Mouse (Mus musculus) kidney, postnatal 4 days (tissue): Measurements from ENCODE around the gene Shroom2.
A peak's percentile ranks its signal among the peaks of the same experiment; 100 is the strongest.

Experiments
- DNase-seq, 2 experiments: peaks; one replicate each; pipeline ENCODE4 v3.0.0; 2021; ENCODE audit warnings: mixed read lengths in 2 of 2

Gene Shroom2

DNA sequence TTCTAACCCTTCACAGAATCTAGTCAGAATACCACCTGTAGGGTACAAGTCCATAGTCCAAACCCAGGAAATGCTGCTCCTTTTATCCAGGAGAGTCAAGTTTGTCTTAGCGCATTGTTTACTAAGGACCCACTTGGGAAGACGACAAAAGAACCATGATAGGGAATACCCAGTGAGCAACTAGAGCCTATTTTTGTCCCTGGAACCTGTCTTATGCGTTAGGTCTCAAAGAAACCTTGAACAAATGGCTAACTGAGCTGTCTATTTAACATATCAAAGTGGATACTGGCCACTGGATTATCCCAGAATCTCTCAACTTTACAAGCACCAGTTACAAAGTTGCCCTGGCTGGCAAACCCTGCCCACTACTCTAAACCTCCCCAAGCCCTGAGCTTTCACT lies 67.6 kb downstream of the Shroom2 start:
- no peak for DNase-seq

DNA sequence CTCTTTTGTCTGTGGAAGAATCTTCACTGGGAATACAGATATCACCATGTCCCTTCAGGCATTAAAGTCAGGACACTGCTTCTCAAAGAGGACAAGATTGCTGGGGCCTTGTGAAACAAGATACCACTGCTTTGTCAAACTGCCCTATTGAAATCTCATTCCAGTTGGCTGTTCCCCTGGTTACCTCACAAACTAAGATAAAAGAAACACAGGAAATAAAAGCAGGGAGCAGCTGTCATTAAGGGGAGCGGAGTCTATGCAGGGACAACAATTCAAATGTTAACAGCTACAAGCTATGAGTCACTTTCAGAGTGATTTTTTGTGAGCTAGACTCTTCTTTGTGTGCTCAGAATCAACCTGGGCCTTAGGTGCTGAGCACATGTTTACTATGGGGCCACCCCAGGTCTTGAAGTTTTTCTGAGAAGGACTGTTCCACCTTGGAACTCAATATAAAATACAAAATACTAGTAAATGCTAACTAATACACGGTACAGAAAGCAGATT lies 78.4 kb downstream of the Shroom2 start:
- no peak for DNase-seq

DNA sequence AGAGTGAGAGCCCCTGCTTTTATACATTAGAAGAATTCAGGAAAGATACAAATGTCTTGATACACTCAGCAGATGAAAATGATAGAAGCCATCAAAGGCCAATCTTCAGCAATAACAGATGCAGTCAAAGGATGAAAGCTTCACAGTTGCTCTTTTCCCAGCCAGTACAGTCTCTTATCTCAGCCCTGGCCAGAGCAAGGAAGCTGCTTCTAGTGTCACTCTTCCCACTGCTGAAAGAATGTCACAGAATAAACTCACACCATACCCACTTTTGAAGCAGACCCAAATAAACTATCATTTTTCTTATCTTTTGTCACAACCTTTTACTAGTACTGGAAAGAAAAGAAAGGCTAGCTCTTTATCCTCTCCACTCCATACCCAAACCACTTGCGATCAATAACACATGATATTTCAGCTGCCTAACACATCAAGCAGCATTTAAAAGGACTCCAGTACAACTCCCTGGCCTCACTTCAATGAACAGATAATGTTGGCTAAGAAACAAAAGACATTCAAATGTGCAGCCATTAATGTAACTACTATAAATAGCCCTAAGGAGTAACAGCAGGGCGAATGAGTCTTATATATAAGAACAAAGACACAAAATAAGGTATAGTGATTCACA lies 90.0 kb downstream of the Shroom2 start:
- no peak for DNase-seq

DNA sequence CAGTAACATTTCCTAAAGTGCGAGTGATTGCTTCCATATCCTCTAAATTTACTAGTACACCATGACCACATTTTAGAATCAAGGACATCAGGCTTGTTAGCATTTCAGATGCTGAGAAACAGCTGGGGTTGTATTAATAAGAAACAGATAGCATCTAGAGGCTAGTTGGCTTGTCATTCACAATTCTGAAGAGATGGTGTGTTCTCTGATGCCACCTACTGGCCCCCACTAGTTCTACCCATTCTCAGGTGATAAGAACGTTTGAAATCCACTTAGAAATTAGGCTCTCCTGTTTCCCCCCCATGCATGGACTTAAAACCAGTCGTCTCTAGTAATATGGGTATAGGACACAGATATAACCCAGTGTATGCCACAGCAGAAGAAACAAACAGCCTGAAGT lies 92.9 kb downstream of the Shroom2 start:
- DNase-seq = peak; percentile 14 to 21

DNA sequence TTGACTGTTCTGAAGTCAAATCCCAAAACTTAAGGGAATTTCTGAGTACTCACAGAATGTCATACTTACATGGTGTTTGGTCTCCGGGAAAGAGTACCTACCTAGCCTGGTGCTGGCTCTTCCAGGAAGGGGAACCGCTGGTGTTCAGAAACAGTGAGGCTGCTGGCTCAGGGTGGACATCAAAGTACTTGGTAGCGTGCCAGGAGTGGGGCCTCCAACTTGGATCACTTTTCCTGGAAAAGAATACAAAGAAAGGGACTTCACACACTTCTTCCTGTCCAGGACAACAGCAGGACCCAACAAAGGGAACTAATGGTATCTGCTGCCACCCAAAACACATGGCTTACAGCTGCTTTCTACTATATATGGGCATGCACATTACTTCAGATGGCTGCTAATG lies 95.8 kb downstream of the Shroom2 start:
- peak; percentile 11 to 24 for DNase-seq

DNA sequence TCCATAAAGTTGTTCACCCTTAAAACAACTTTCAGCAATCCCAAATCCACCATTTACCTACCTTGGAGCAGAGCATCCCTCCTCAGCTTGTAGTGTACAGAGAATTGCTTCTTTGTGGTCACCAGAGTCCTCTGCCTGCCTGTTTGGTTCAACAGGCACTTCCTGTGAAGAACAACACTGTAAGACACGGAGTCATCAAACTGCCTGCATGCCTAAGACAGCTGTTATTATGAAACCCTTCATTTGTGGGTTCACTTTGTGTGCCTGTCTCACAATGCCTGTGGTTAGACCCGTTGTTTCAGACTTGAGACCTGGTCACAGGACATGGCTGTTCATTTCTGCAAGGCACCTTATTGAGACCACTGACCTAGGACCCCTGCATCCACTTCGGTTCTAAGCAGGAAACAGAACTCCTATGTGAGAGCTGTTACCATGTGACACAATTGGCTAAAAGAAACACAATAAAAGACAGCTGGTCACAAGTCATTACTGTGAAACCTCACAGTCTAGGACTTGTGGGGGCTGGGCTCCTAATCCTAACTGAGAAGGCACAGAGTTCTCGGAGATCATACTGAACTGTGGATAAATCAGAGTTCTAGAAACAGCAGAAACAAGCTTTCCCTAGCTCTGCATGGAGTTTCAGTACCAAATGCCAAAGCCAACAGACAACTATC lies 111.8 kb downstream of the Shroom2 start:
- peak; percentile 9 to 17 for DNase-seq

- DNase-seq = no peak
These were observed 112.7 kb downstream of the Shroom2 start for GRCm38 (mm10) chrX:152656609-152656939.

DNA sequence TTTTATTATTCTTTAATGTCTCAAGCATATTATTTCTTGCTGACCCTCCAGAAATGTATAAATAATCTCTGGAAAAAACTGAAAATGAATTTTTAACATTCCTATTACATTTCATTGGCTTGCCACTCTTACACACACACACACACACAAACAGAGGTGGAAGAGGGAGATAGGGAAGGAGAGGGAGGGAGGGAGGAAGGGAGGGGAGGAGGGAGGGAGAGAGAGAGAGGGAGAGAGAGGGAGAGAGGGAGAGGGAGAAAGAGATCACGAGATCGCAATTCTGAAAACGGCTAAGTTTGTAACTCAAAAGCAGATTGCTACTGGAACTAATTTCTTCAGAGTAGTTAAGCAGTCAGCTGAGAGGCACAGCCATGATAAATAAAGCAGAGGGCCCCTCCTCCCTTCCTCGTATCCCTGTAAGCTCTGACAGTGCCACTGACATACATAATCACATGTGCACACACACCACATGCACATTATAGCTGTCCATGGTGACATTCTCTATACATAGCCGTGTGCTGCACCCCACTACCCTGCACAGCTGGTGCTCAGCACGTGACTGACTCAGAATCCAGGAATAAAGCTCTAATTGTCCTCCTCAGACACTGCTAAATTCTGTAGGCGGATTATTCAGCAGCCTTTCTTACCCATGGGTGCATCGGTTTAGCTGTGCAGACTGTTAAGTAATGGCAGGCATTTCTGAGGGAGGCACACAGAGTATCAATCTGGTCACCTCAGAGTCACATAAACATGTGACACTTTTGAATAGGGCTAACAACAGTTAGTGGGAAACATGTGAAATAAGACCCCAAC lies 113.3 kb downstream of the Shroom2 start:
- no peak for DNase-seq

DNA sequence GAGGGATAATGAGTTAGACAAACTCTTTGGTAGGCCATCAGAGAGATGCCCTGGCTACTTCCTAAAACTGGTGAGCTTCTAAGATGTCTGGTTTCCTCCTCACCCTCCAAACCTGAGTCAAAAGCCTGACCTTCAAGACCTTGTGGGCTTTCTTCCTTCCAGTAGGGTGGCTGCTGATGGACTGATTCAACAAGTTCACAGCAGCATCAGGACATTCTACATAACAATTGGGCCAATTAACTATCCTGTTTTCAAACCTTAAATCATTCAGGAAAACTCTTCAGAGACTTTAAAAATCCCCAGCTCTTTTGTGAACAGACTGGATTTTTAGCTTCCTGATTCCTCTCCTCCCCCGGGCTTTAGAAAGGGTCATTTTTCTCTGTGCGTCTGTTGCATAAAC lies 116.6 kb downstream of the Shroom2 start:
- DNase-seq = no peak

GRCm38 (mm10) chrX:152644827-152645226 lies 124.4 kb downstream of the Shroom2 start:
- no peak for DNase-seq

DNA sequence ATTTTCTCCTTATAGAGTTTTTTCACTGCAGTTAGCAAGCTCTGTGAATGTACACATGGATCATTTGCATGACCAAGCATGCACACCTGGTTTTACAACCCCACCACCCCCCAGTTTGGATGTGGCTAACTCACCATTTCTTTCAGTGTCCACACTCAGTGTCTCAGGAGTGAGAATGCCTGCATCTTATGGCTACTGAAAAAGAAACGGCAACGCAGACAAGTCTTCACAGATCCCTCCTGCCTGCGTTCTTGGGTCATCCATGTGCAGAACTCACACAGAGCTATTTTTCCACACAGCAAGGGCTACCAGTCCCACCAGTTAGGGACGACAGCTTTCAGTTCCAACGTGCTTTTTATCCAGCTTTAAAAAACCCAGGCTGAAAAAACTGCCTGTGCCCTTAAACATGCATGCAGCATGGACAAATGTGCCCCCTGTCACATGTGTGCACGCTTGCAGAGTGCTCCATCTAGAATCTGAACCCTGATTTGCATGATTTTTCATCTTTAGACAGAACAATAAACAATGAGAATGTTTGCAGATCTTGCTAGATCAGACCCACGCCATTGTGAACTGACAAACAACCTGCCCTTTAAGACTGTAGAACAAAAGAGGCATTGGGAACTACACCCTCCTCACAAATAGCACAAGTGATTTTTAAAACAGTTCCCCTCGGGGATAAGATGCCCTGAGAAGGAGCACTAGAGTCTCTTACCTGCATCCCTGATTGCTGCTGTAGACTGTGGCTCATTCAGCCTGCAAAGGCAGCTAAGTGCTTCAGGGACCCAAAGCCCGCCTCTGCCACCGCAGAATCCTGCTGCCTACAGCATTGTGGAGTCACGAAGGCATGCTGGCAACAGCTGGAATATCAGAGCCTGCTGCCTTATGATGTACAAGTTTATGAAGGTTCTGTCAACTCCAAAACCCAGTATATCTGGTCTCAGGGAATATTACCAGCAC lies 125.3 kb downstream of the Shroom2 start:
- no peak for DNase-seq

DNA sequence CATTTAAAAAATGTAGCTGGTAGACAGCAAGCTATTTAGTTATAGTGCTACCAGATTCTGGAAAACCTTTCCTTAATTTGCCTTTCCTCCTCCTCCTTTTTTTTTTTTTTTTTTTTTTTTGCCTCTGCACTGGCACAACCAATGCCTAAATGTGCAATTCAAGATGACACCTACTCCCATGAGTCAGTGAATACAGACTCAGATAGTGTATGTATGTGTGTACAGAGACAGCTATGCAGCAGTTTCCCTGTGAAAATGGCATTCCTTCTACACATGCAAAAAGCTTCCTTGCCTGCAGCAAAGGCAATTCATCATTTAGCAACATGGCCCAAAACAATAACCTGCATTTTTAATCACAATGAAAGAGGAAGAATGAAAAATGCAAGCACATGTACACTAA lies 126.1 kb downstream of the Shroom2 start:
- DNase-seq = no peak

GRCm38 (mm10) chrX:152642627-152643026 lies 126.6 kb downstream of the Shroom2 start:
- no peak for DNase-seq

GRCm38 (mm10) chrX:152635397-152635796 lies 133.9 kb downstream of the Shroom2 start:
- DNase-seq = no peak

DNA sequence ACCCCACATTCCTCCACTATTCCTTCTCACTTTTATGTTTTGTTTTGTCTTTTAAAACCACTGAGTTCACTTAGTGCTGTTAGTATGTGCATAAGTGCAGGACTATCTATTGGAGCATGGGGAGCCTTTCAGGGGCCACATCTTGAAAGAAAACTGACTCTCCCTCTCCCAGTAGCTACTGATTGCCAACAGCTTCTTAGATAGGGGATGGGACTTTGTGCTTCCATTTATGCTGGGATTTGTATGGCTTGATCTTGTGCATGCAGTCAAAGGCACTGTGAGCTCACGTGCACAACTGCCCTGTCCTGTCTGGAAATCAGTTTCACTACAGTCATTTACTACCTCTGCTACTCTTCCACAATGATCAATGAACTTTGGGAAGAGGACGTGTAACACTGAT lies 147.9 kb downstream of the Shroom2 start:
- DNase-seq = no peak

GRCm38 (mm10) chrX:152620917-152621316 lies 148.3 kb downstream of the Shroom2 start:
- DNase-seq = peak; percentile 36 to 54

DNA sequence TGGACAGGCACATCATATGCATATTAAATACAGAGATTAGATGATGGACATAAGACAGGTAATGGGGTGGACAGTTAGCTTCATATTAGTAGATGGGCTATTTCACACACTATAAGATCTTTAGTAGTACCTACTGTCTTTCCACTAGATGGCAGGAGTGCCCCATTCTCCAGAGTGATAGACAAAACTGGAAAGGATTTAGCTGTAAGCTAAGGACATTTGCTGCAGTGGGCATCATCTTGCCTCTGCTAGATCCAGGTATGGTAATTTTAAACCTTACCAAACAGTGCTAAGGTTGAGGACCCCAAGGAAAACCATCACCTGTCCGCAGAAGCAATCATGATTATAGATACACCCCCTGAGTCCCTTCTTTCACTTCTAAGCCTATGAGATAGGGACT lies 150.8 kb downstream of the Shroom2 start:
- peak; percentile 16 to 25 for DNase-seq

GRCm38 (mm10) chrX:152563034-152563433 lies 206.2 kb downstream of the Shroom2 start, which contains the start of gene Cldn34a:
Gene Cldn34a (plus strand): TSS chrX:152563334.
- DNase-seq = no peak
